Mouse (Mus musculus) 3134 (cell line): ENCODE results near the gene Rasgrp4.

Experiments
- DNase-seq: peaks from one replicate; pipeline ENCODE4 v3.0.0-alpha.2; 2011; ENCODE audit warnings: low spot score; ENCODE audit not compliant: insufficient read length; ENCODE audit errors: extremely low read depth

Rasgrp4 gene

GRCm38 (mm10) chr7:29146625-29147367 is 12.1 kb downstream of the Rasgrp4 start:
- DNase-seq: no peak

- no peak for DNase-seq
Measured at GRCm38 (mm10) chr7:29148771-29149170, 14.1 kb downstream of the Rasgrp4 start.

GRCm38 (mm10) chr7:29151486-29151885 is 16.8 kb downstream of the Rasgrp4 start:
- no peak for DNase-seq

GRCm38 (mm10) chr7:29154018-29154720 is 19.5 kb downstream of the Rasgrp4 start:
- no peak for DNase-seq

- DNase-seq: peak; percentile 87
Measured at GRCm38 (mm10) chr7:29155196-29155837, 20.7 kb downstream of the Rasgrp4 start.

- DNase-seq: peak; percentile 83
Measured at GRCm38 (mm10) chr7:29155838-29156782, 21.5 kb downstream of the Rasgrp4 start, which contains the start of gene Fam98c. Gene Fam98c (minus strand): TSS chr7:29156234.

GRCm38 (mm10) chr7:29158264-29158663 is 23.6 kb downstream of the Rasgrp4 start:
- DNase-seq: no peak

- DNase-seq: no peak
Measured at GRCm38 (mm10) chr7:29162294-29162693, 27.6 kb downstream of the Rasgrp4 start.

- no peak for DNase-seq
Measured at GRCm38 (mm10) chr7:29162750-29163525, 28.3 kb downstream of the Rasgrp4 start.

- DNase-seq: no peak
Measured at GRCm38 (mm10) chr7:29167656-29168055, 33.0 kb downstream of the Rasgrp4 start.

GRCm38 (mm10) chr7:29168121-29168695 is 33.6 kb downstream of the Rasgrp4 start:
- peak; percentile 34 for DNase-seq

- no peak for DNase-seq
Measured at GRCm38 (mm10) chr7:29168791-29169230, 34.2 kb downstream of the Rasgrp4 start.

GRCm38 (mm10) chr7:29169231-29170065 is 34.8 kb downstream of the Rasgrp4 start:
- peak; percentile 88 for DNase-seq

GRCm38 (mm10) chr7:29170066-29170754 is 35.6 kb downstream of the Rasgrp4 start, which contains the start of the genes Ggn and Spred3:
Gene Ggn (plus strand): TSS chr7:29170210.
Gene Spred3 (minus strand): TSS chr7:29170411.
- DNase-seq: peak; percentile 91

- DNase-seq: no peak
Measured at GRCm38 (mm10) chr7:29170755-29171561, 36.3 kb downstream of the Rasgrp4 start.

GRCm38 (mm10) chr7:29171562-29172097 is 37.0 kb downstream of the Rasgrp4 start:
- DNase-seq: peak; percentile 28
